Mouse (Mus musculus) bone marrow, adult 2 months (tissue): ENCODE measurements at regions not wholly inside any gene's neighbourhood (a gene's known extent, or its start where the extent isn't known, plus 50 kb on each side); places are given as distances from the start of the nearest gene placed in this dataset.

Experiments
- CTCF ChIP-seq: fragments of 200-500 bp; IDR thresholded peaks from 2 replicates; pipeline ENCODE4 v1.5.1; 2011; ENCODE audit warnings: low read length, control low read depth; ENCODE audit not compliant: control insufficient read depth, insufficient read depth
- POLR2A ChIP-seq: fragments of 200-500 bp; IDR thresholded peaks from 2 replicates; pipeline ENCODE4 v1.6.1; 2011; ENCODE audit warnings: low read depth, mild to moderate bottlenecking, control low read depth, low read length, borderline replicate concordance; ENCODE audit not compliant: control insufficient read depth

DNA sequence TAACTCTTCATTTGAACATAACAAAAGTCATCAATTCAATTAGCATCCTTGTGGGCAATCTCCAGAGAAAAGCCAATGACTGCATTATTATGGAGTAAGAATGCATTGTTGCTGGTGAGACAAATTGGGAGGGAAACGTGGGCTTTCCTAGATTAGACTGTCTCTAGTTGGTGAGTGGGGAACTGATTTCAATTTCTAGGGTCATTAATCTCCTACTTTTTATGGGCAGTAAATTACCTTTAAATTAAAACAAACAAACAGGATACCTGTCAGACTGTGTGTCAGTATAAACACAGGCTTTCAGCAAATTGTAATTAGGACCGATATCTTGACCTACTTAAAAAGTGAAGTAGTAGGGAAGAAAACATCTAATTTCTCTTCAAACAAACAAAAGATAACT, 307.4 kb upstream of the Tmem161b start:
- no peak for TF ChIP-seq CTCF
- no peak for TF ChIP-seq POLR2A
